Mouse (Mus musculus) CH12.LX (cell line): Measurements from ENCODE around the gene Gm3327. TPM values are rescaled to one million over a fixed set of nuclear protein-coding genes. Genes with fewer than 3 reads are reported as not detected.

Source experiments
- DNase-seq: peaks from one replicate; pipeline ENCODE4 v3.0.0-alpha.2; 2013; ENCODE audit errors: extremely low read depth
- H3K27ac ChIP-seq: 2 replicates; pipeline ENCODE4 v1.5.1; 2012; ENCODE audit warnings: low read depth, mild to moderate bottlenecking, control low read depth, moderate library complexity; ENCODE audit not compliant: insufficient read depth
- H3K27me3 ChIP-seq: replicated peaks from 2 replicates; pipeline ENCODE3; 2012; ENCODE audit warnings: inconsistent platforms
- H3K36me3 ChIP-seq, 2 experiments: replicated peaks in 1 of 2; 2 replicates each; pipeline versions ENCODE3 to v1.6.1; 2012; ENCODE audit warnings: inconsistent platforms in 1 of 2, low read length in 1 of 2, mild to moderate bottlenecking in 1 of 2, mixed read lengths in 1 of 2, moderate library complexity in 1 of 2; ENCODE audit not compliant: control insufficient read depth in 1 of 2, insufficient read depth in 1 of 2
- H3K4me1 ChIP-seq, 2 experiments: 2 replicates each; pipeline ENCODE4 v1.6.1; 2012; ENCODE audit warnings: inconsistent platforms in 1 of 2, moderate library complexity in 1 of 2; ENCODE audit not compliant: insufficient read depth in 2 of 2, control insufficient read depth in 1 of 2
- H3K4me2 ChIP-seq: 2 replicates; pipeline ENCODE4 v1.6.1; 2012; ENCODE audit warnings: low read depth, mild to moderate bottlenecking, control low read depth; ENCODE audit not compliant: poor library complexity, insufficient read depth, severe bottlenecking
- H3K4me3 ChIP-seq, 3 experiments: fragments of 150-350 bp in 1 of 3; sonication (generic) in 1 of 3; replicated peaks in 1 of 3; 2 replicates each; pipeline versions ENCODE3 to v1.5.1; 2011 to 2012; ENCODE audit warnings: low read depth in 2 of 3, low read length in 2 of 3, mild to moderate bottlenecking in 2 of 3, moderate library complexity in 2 of 3, control low read depth in 1 of 3, improper control_type of control experiment in 1 of 3, inconsistent platforms in 1 of 3, mixed read lengths in 1 of 3; ENCODE audit not compliant: poor library complexity in 1 of 3
- H3K79me2 ChIP-seq: replicated peaks from 2 replicates; pipeline ENCODE4 v1.6.1; 2012; ENCODE audit warnings: mild to moderate bottlenecking, moderate library complexity; ENCODE audit not compliant: control insufficient read depth, poor library complexity, insufficient read depth, severe bottlenecking; ENCODE audit errors: extremely low read depth
- H3K9ac ChIP-seq: 2 replicates; pipeline ENCODE4 v1.6.1; 2012; ENCODE audit warnings: low read depth, mild to moderate bottlenecking, control low read depth, moderate library complexity; ENCODE audit not compliant: insufficient read depth
- H3K9me3 ChIP-seq: replicated peaks from 2 replicates; pipeline ENCODE3; 2012; ENCODE audit warnings: low read length, inconsistent platforms, mixed read lengths
- E2F4 ChIP-seq: IDR thresholded peaks from 2 replicates; pipeline ENCODE4 v1.6.1; 2011; ENCODE audit warnings: low read depth, low read length, improper control_type of control experiment; ENCODE audit not compliant: insufficient replicate concordance
- EP300 ChIP-seq: IDR thresholded peaks from 2 replicates; pipeline ENCODE4 v1.6.1; 2011; ENCODE audit warnings: low read length, improper control_type of control experiment
- HCFC1 ChIP-seq: IDR thresholded peaks from 2 replicates; pipeline ENCODE4 v1.6.1; 2012; ENCODE audit warnings: low read depth, mild to moderate bottlenecking, inconsistent platforms, low read length, improper control_type of control experiment
- MAZ ChIP-seq: IDR thresholded peaks from 2 replicates; pipeline ENCODE4 v1.6.1; 2012; ENCODE audit warnings: low read depth, mild to moderate bottlenecking, inconsistent platforms, low read length, improper control_type of control experiment, moderate library complexity
- MYC ChIP-seq: IDR thresholded peaks from 2 replicates; pipeline ENCODE4 v1.6.1; 2011; ENCODE audit warnings: low read depth, mild to moderate bottlenecking, improper control_type of control experiment, low read length
- NELFE ChIP-seq: IDR thresholded peaks from 2 replicates; pipeline ENCODE4 v1.6.1; 2011; ENCODE audit warnings: low read depth, low read length, improper control_type of control experiment
- USF2 ChIP-seq: conservative IDR thresholded peaks from 2 replicates; pipeline ENCODE4 v1.6.1; 2011; ENCODE audit warnings: low read depth, low read length, improper control_type of control experiment
- ZC3H11A ChIP-seq: IDR thresholded peaks from 2 replicates; pipeline ENCODE4 v1.6.1; 2012; ENCODE audit warnings: low read depth, mild to moderate bottlenecking, inconsistent platforms, low read length, improper control_type of control experiment
- dilution Hi-C: fragments of 300-500 bp; cut with MboI; formaldehyde crosslinking; loops from 2 replicates; pipeline ENCODE4 v1.14.3; 2020; ENCODE audit warnings: low sequenced_read_pairs; ENCODE audit not compliant: extremely low pct_unique_long_range_greater_than_20kb, extremely low pct_ligation_motif_present
- in situ Hi-C: fragments of 300-500 bp; cut with MboI; formaldehyde crosslinking; loops from 3 replicates; pipeline ENCODE4 v1.14.3; 2019; ENCODE audit warnings: low sequenced_read_pairs, low pct_ligation_motif_present, low pct_unique_long_range_greater_than_20kb, mixed read lengths
- polyA plus RNA-seq: library from polyadenylated mRNA; unstranded; fragments of >175 nt; gene quantifications from 2 replicates; pipeline ENCODE4 v1.2.1, GENCODE M21; 2012; ENCODE audit warnings: low read depth; ENCODE audit not compliant: insufficient read length
- total RNA-seq, 2 experiments: library from RNA; depleted of rRNA; stranded (reverse); fragments of 300-350 nt in 1 of 2; fragments of >200 nt in 1 of 2; gene quantifications; 2 replicates each; pipeline ENCODE4 v1.2.3; 2012 to 2014

Gm3327 gene
- total and polyA plus RNA-seq, 3 experiments: not detected

- Histone ChIP-seq H3K4me1 (no peaks in the 10 kb centered on the region), H3K9ac (no peak overlapping the region), H3K36me3 (no peaks in the 10 kb centered on the region), H3K27ac (no peak overlapping the region), H3K4me2 (no peak overlapping the region), H3K79me2 (no peaks in the 10 kb centered on the region), H3K27me3 (no peaks in the 10 kb centered on the region), H3K4me3 (no peak overlapping the region), H3K9me3 (no peaks in the 10 kb centered on the region)
- dilution Hi-C loops: no loop called here
- TF ChIP-seq HCFC1: no peak
- TF ChIP-seq EP300: no peak
- no peak for TF ChIP-seq NELFE
- TF ChIP-seq MAZ: no peak
- no peak for TF ChIP-seq USF2
- no peak for TF ChIP-seq ZC3H11A
- no peak for TF ChIP-seq MYC
- no peak for TF ChIP-seq E2F4
- in situ Hi-C loops: no loop called here
- DNase-seq: no peak
Measured at GRCm38 (mm10) chr14:44110981-44111380, 12.7 kb upstream of the Gm3327 start.

Other genes with a start within 250 kb of the Gm3327 start
- gene Ear1, start 248.3 kb upstream of the Gm3327 start, total RNA-seq (2012; rRNA removed): not detected in 2 replicates
- gene Ear1, start 248.3 kb upstream of the Gm3327 start, total RNA-seq (2014; rRNA removed): not detected in 2 replicates
- gene Ear1, start 248.3 kb upstream of the Gm3327 start, polyA plus RNA-seq: not detected in 2 replicates
- not detected in 2 replicates for gene Ear10, start 200.3 kb upstream of the Gm3327 start, total RNA-seq (2012; rRNA removed)
- gene Ear10, start 200.3 kb upstream of the Gm3327 start, total RNA-seq (2014; rRNA removed): not detected in 2 replicates
- not detected in 2 replicates for gene Ear10, start 200.3 kb upstream of the Gm3327 start, polyA plus RNA-seq
- 0.04 and 0.08 TPM in 2 replicates for gene Gm8113, start 198.5 kb upstream of the Gm3327 start, total RNA-seq (2012; rRNA removed)
- gene Gm8113, start 198.5 kb upstream of the Gm3327 start, total RNA-seq (2014; rRNA removed): 0.38 and 0.73 TPM in 2 replicates
- 0.26 and 0.41 TPM in 2 replicates for gene Gm8113, start 198.5 kb upstream of the Gm3327 start, polyA plus RNA-seq
- gene Ang5, start 166.8 kb upstream of the Gm3327 start, total RNA-seq (2012; rRNA removed): not detected in 2 replicates
- not detected in 2 replicates for gene Ang5, start 166.8 kb upstream of the Gm3327 start, total RNA-seq (2014; rRNA removed)
- gene Ang5, start 166.8 kb upstream of the Gm3327 start, polyA plus RNA-seq: not detected in 2 replicates
- not detected in 2 replicates for gene Ang6, start 121.6 kb upstream of the Gm3327 start, total RNA-seq (2012; rRNA removed)
- not detected in 2 replicates for gene Ang6, start 121.6 kb upstream of the Gm3327 start, total RNA-seq (2014; rRNA removed)
- not detected in 2 replicates for gene Ang6, start 121.6 kb upstream of the Gm3327 start, polyA plus RNA-seq
- not detected in 2 replicates for gene Ear2, start 21.2 kb upstream of the Gm3327 start, total RNA-seq (2012; rRNA removed)
- gene Ear2, start 21.2 kb upstream of the Gm3327 start, total RNA-seq (2014; rRNA removed): not detected in 2 replicates
- not detected in 2 replicates for gene Ear2, start 21.2 kb upstream of the Gm3327 start, polyA plus RNA-seq
- not detected in 2 replicates for gene Gm8212, start 73.8 kb downstream of the Gm3327 start, total RNA-seq (2012; rRNA removed)
- gene Gm8212, start 73.8 kb downstream of the Gm3327 start, total RNA-seq (2014; rRNA removed): not detected in 2 replicates
- gene Gm8212, start 73.8 kb downstream of the Gm3327 start, polyA plus RNA-seq: not detected in 2 replicates
- gene 4930503E14Rik, start 89.4 kb downstream of the Gm3327 start, total RNA-seq (2012; rRNA removed): 0.30 and 0.38 TPM in 2 replicates
- 1.5 and 1.7 TPM in 2 replicates for gene 4930503E14Rik, start 89.4 kb downstream of the Gm3327 start, total RNA-seq (2014; rRNA removed)
- gene 4930503E14Rik, start 89.4 kb downstream of the Gm3327 start, polyA plus RNA-seq: 0.54 and 0.67 TPM in 2 replicates
- 0.17 TPM in 1 of 2 replicates, not detected in the other for gene Gm8220, start 161.7 kb downstream of the Gm3327 start, total RNA-seq (2012; rRNA removed)
- gene Gm8220, start 161.7 kb downstream of the Gm3327 start, total RNA-seq (2014; rRNA removed): not detected in 2 replicates
- 0.37 and 0.53 TPM in 2 replicates for gene Gm8220, start 161.7 kb downstream of the Gm3327 start, polyA plus RNA-seq
- gene Gm5930, start 214.7 kb downstream of the Gm3327 start, total RNA-seq (2012; rRNA removed): 2.1 and 2.8 TPM in 2 replicates
- 3.1 and 3.6 TPM in 2 replicates for gene Gm5930, start 214.7 kb downstream of the Gm3327 start, total RNA-seq (2014; rRNA removed)
- gene Gm5930, start 214.7 kb downstream of the Gm3327 start, polyA plus RNA-seq: 1.3 TPM in 2 replicates
- not detected in 2 replicates for gene Gm8229, start 241.5 kb downstream of the Gm3327 start, total RNA-seq (2012; rRNA removed)
- not detected in 2 replicates for gene Gm8229, start 241.5 kb downstream of the Gm3327 start, total RNA-seq (2014; rRNA removed)
- gene Gm8229, start 241.5 kb downstream of the Gm3327 start, polyA plus RNA-seq: 0.33 TPM in 1 of 2 replicates, not detected in the other